Mouse (Mus musculus) kidney, postnatal 4 days (tissue): Measurements from ENCODE around the gene Nudt3.

Experiments
- DNase-seq, 2 experiments: peaks; one replicate each; pipeline ENCODE4 v3.0.0; 2021; ENCODE audit warnings: mixed read lengths in 2 of 2

Gene Nudt3

GRCm38 (mm10) chr17:27596376-27597190 lies 26.7 kb downstream of the Nudt3 start:
- DNase-seq, result no peak

GRCm38 (mm10) chr17:27595659-27596375 lies 27.5 kb downstream of the Nudt3 start:
- no peak for DNase-seq

GRCm38 (mm10) chr17:27592565-27592910 lies 30.8 kb downstream of the Nudt3 start:
- DNase-seq, result no peak

GRCm38 (mm10) chr17:27591826-27592564 lies 31.3 kb downstream of the Nudt3 start:
- no peak for DNase-seq

- DNase-seq, result no peak
Observed at GRCm38 (mm10) chr17:27588231-27588630, 35.1 kb downstream of the Nudt3 start.

- peak in 1 of 2 experiments; percentile 39 for DNase-seq
Observed at GRCm38 (mm10) chr17:27587252-27587651, 36.0 kb downstream of the Nudt3 start.

GRCm38 (mm10) chr17:27586661-27587060 lies 36.6 kb downstream of the Nudt3 start:
- DNase-seq, result no peak

GRCm38 (mm10) chr17:27583185-27583894 lies 40.0 kb downstream of the Nudt3 start:
- no peak for DNase-seq

- DNase-seq, result no peak
Observed at GRCm38 (mm10) chr17:27580392-27581068, 42.8 kb downstream of the Nudt3 start.

- no peak for DNase-seq
Observed at GRCm38 (mm10) chr17:27579816-27580215, 43.5 kb downstream of the Nudt3 start.

GRCm38 (mm10) chr17:27578487-27578886 lies 44.8 kb downstream of the Nudt3 start:
- DNase-seq, result no peak

- DNase-seq, result peak; percentile 58 to 67
Observed at GRCm38 (mm10) chr17:27577468-27577867, 45.8 kb downstream of the Nudt3 start.

- no peak for DNase-seq
Observed at GRCm38 (mm10) chr17:27576056-27576455, 47.2 kb downstream of the Nudt3 start.

GRCm38 (mm10) chr17:27575116-27575776 lies 48.0 kb downstream of the Nudt3 start:
- peak; percentile 37 to 51 for DNase-seq

- peak; percentile 68 to 79 for DNase-seq
Observed at GRCm38 (mm10) chr17:27574470-27575115, 48.7 kb downstream of the Nudt3 start.

GRCm38 (mm10) chr17:27573772-27574320 lies 49.4 kb downstream of the Nudt3 start:
- DNase-seq, result no peak

- DNase-seq, result peak in 1 of 2 experiments; percentile 2
Observed at GRCm38 (mm10) chr17:27571315-27571714, 52.0 kb downstream of the Nudt3 start.

GRCm38 (mm10) chr17:27568228-27568627 lies 55.1 kb downstream of the Nudt3 start:
- DNase-seq, result no peak

- DNase-seq, result no peak
Observed at GRCm38 (mm10) chr17:27565942-27566267, 57.4 kb downstream of the Nudt3 start.

- peak; percentile 97 for DNase-seq
Observed at GRCm38 (mm10) chr17:27565163-27565941, 57.9 kb downstream of the Nudt3 start, which contains the start of gene AI413582. Gene AI413582, minus strand, starts transcription at chr17:27565756.
